ENCODE assay signal across 10 mouse cellular contexts in the genomic region with DNA sequence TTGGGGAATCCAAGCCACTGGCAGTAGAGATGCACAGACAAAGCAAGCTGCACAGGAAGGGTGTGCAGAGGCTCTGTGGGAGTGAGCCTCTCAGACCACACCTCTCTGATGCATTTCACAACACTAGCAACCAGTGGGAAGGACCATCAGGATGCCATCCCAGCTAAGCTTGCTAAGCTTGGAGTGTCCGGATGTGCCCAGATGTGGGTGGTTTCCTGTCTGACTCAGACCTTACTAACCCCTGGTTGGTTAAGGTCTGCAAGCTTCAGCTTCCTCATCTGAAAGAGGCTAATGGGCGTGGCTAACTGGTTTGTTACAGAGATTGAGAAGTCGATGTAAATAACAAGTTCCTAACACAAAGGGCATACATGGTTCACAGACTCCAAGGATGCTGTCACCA.
DNase-seq lines count a peak whose midpoint lies in the region; ATAC-seq and TF ChIP-seq lines count a peak whose summit lies in the region.
"Had no signal": no experiment of that assay in that cellular context is flagged by ENCODE, and none has a peak within 500 bp of the region (broad histone marks: within the 10 kb centered on the region; RNA-seq: fewer than 3 reads in every experiment).

No protein-coding gene starts in this region.

- H3K9ac ChIP-seq in CH12.LX (ENCODE audit: insufficient read depth, low read depth), result peak overlapping the region; percentile 55

- dilution Hi-C loops in CH12.LX (cut with MboI; ENCODE audit: extremely low pct_ligation_motif_present, extremely low pct_unique_long_range_greater_than_20kb, low sequenced_read_pairs), result no loop called here

- TF ChIP-seq RAD21 in CH12.LX (IDR thresholded peaks at IDR 0.05; ENCODE audit: low read depth, low read length), result no peak; the same call in 1 of the 2 replicates

- H3K27ac ChIP-seq in CH12.LX (ENCODE audit: insufficient read depth, low read depth), result peak overlapping the region; percentile 92
- H3K27ac ChIP-seq in midbrain, embryonic 10.5 days (replicated peaks), result no peak overlapping the region
- H3K27ac ChIP-seq: heart, adult 2 months had no signal

- peak; percentile 77 for DNase-seq in 3134 (ENCODE audit: extremely low read depth, insufficient read length, low spot score)
- peak; percentile 96 for DNase-seq in CH12.LX (ENCODE audit: extremely low read depth)
- DNase-seq in lung, postnatal 36 days, result peak; percentile 66
- no peak for DNase-seq in cerebellum, adult 18-20 months
- DNase-seq in midbrain, embryonic 10.5 days (ENCODE audit: low spot score), result no peak
- no peak for DNase-seq in right cerebral cortex, postnatal 36 days (ENCODE audit: low spot score in 2 of 2)
- DNase-seq in left cerebral cortex, adult 18-20 months (ENCODE audit: low spot score in 2 of 2), result no peak

- peak; percentile 92 for ATAC-seq in inflammation-experienced regulatory T-cells, adult 6 months

- WGBS in midbrain, embryonic 10.5 days, result 74% methylated on average over 3 of the region's 3 CpGs

- peaks cover 21% of the 10 kb centered on the region for H3K9me3 ChIP-seq in CH12.LX (replicated peaks; ENCODE audit: low read length)
- no peaks in the 10 kb centered on the region for H3K9me3 ChIP-seq in midbrain, embryonic 10.5 days (replicated peaks)

- peak; percentile 30; the same call in 1 of the 2 replicates for TF ChIP-seq POLR2A in CH12.LX (IDR thresholded peaks at IDR 0.05; ENCODE audit: low read depth, low read length)

- peak overlapping the region; percentile 49 to 62 (median 60) for H3K4me3 ChIP-seq in CH12.LX (replicated peaks in 1 of 3; ENCODE audit: low read depth in 2 of 3, low read length in 2 of 3, poor library complexity in 1 of 3)
- H3K4me3 ChIP-seq in midbrain, embryonic 10.5 days, result no peak overlapping the region
- H3K4me3 ChIP-seq: erythroblast, embryonic 14.5 days; heart, adult 2 months had no signal

- in situ Hi-C loops in CH12.LX (cut with MboI; ENCODE audit: low pct_ligation_motif_present, low pct_unique_long_range_greater_than_20kb, low sequenced_read_pairs), result no loop called here

- TF ChIP-seq CTCF in CH12.LX (conservative IDR thresholded peaks at IDR 0.05 in 1 of 2, IDR thresholded peaks at IDR 0.05 in 1 of 2; ENCODE audit: low read depth in 2 of 2, low read length in 2 of 2), result no peak

- H3K36me3 ChIP-seq in CH12.LX (replicated peaks in 1 of 2; ENCODE audit: control insufficient read depth in 1 of 2, insufficient read depth in 1 of 2, low read length in 1 of 2), result peaks cover 0 to 18% of the 10 kb centered on the region in 2 experiments
- H3K36me3 ChIP-seq in midbrain, embryonic 10.5 days, result no peaks in the 10 kb centered on the region

- H3K27me3 ChIP-seq in CH12.LX (replicated peaks), result no peaks in the 10 kb centered on the region
- no peaks in the 10 kb centered on the region for H3K27me3 ChIP-seq in midbrain, embryonic 10.5 days (ENCODE audit: low read depth, poor library complexity, severe bottlenecking)

- H3K4me2 ChIP-seq in CH12.LX (ENCODE audit: insufficient read depth, low read depth, poor library complexity, severe bottlenecking), result peak overlapping the region; percentile 90

- H3K79me2 ChIP-seq in CH12.LX (replicated peaks; ENCODE audit: control insufficient read depth, extremely low read depth, insufficient read depth, poor library complexity, severe bottlenecking), result no peaks in the 10 kb centered on the region

- TF ChIP-seq EP300 in CH12.LX (IDR thresholded peaks at IDR 0.05; ENCODE audit: low read length), result no peak; the same call in 1 of the 2 replicates

- peaks cover 4 to 14% of the 10 kb centered on the region in 2 experiments for H3K4me1 ChIP-seq in CH12.LX (ENCODE audit: control insufficient read depth in 1 of 2, insufficient read depth in 2 of 2)
- H3K4me1 ChIP-seq in midbrain, embryonic 10.5 days, result peaks cover 26% of the 10 kb centered on the region

TF ChIP-seq in CH12.LX, 34 proteins besides CTCF, POLR2A, EP300 and RAD21:
- peak; percentile 67 for TF ChIP-seq ETS1 (conservative IDR thresholded peaks at IDR 0.05; ENCODE audit: low read depth, low read length)
- TF ChIP-seq ELF1 (IDR thresholded peaks at IDR 0.05; ENCODE audit: low read depth, low read length), result peak; percentile 67
- peak; percentile 26; the same call in 1 of the 2 replicates for TF ChIP-seq MXI1 (IDR thresholded peaks at IDR 0.05; ENCODE audit: low read depth, low read length)
- peak; percentile 46; the same call in 1 of the 2 replicates for TF ChIP-seq TCF12 (IDR thresholded peaks at IDR 0.05; ENCODE audit: low read depth, low read length)
- peak; percentile 27; the same call in 1 of the 2 replicates for TF ChIP-seq MEF2A (IDR thresholded peaks at IDR 0.05; ENCODE audit: borderline replicate concordance, low read depth, low read length)
- TF ChIP-seq HCFC1 (IDR thresholded peaks at IDR 0.05; ENCODE audit: low read depth, low read length), result peak; percentile 31
- TF ChIP-seq IRF4 (IDR thresholded peaks at IDR 0.05; ENCODE audit: low read depth, low read length), result 0 out of 2 replicates have a peak, but pooled peaks have one; percentile 7
- no peak; the same call in 1 of the 2 replicates for TF ChIP-seq SIN3A (IDR thresholded peaks at IDR 0.05; ENCODE audit: low read length)
- TF ChIP-seq PAX5 (IDR thresholded peaks at IDR 0.05; ENCODE audit: low read length), result no peak
- 0 out of 2 replicates have a peak, but pooled peaks have one; percentile 44 for TF ChIP-seq ZMIZ1 (IDR thresholded peaks at IDR 0.05; ENCODE audit: low read depth, low read length)
- TF ChIP-seq ZNF384 (IDR thresholded peaks at IDR 0.05; ENCODE audit: low read depth, low read length), result no peak
- TF ChIP-seq USF1 (IDR thresholded peaks at IDR 0.05; ENCODE audit: low read depth, low read length), result no peak
- 0 out of 2 replicates have a peak, but pooled peaks have one; percentile 36 for TF ChIP-seq TBP (conservative IDR thresholded peaks at IDR 0.05; ENCODE audit: low read depth, low read length)
- TF ChIP-seq JUN (IDR thresholded peaks at IDR 0.05; ENCODE audit: insufficient read depth, low read depth, low read length), result 0 out of 2 replicates have a peak, but pooled peaks have one; percentile 31

Comparison
In these comparisons a context has a peak if more than half of its experiments do, and no peak if none do; other contexts are left out.
1. DNase-seq: peak in 3134 (single experiment), CH12.LX (single experiment) and lung, postnatal 36 days (single experiment); none in cerebellum, adult 18-20 months (0 of 2), midbrain, embryonic 10.5 days (single experiment), right cerebral cortex, postnatal 36 days (0 of 2) and left cerebral cortex, adult 18-20 months (0 of 2).